Mouse (Mus musculus) liver, embryonic 14.5 days (tissue): ENCODE measurements at regions not wholly inside any gene's neighbourhood (a gene's known extent, or its start where the extent isn't known, plus 50 kb on each side); places are given as distances from the start of the nearest gene placed in this dataset.

Source experiments
- CTCF ChIP-seq: IDR thresholded peaks from 2 replicates; pipeline ENCODE4 v1.5.1; 2016; ENCODE audit warnings: antibody characterized with exemption, low read depth, control low read depth
- EP300 ChIP-seq: IDR thresholded peaks from 2 replicates; pipeline ENCODE4 v1.6.1; 2016; ENCODE audit warnings: antibody characterized with exemption, low read depth

- TF ChIP-seq CTCF (no peak), EP300 (no peak)
Observed at GRCm38 (mm10) chr15:38579481-38579880, 1154.1 kb downstream of the 4930447A16Rik start.
